Mouse (Mus musculus): ENCODE data around the gene Pdx1. TPM values are rescaled to one million over a fixed set of nuclear protein-coding genes. Genes with fewer than 3 reads are reported as not detected.

Gene Pdx1
- polyA plus RNA-seq, 1 experiment = 0.32 TPM

GRCm38 (mm10) chr5:147319653-147320052, 49.9 kb downstream of the Pdx1 start:
- TF ChIP-seq CTCF (IDR thresholded peaks at IDR 0.05; ENCODE audit: extremely low read depth, insufficient read length, insufficient replicate concordance, low read depth, low read length) (no peak), POLR2A (IDR thresholded peaks at IDR 0.05; ENCODE audit: low read depth, low read length) (no peak)
- Histone ChIP-seq H3K36me3 (ENCODE audit: control insufficient read depth, insufficient read depth, low read length) (no peaks in the 10 kb centered on the region), H3K27ac (ENCODE audit: insufficient read depth, low read depth, low read length) (no peak overlapping the region), H3K4me3 (ENCODE audit: low read depth, low read length) (no peak overlapping the region), H3K27me3 (ENCODE audit: control insufficient read depth, insufficient read depth, low read length) (no peaks in the 10 kb centered on the region; the same call in 1 of the 2 replicates), H3K4me1 (ENCODE audit: control insufficient read depth, insufficient read depth, insufficient read length, low read length) (peaks cover 8% of the 10 kb centered on the region)

- H3K4me3 ChIP-seq (ENCODE audit: low read depth, low read length) = no peak within 1 kb of the TSS
- WGBS = 58% methylated on average over 8 of the region's 8 CpGs
Observed at GRCm38 (mm10) chr5:147322183-147322582, 52.4 kb downstream of the Pdx1 start, which contains the start of gene Urad. Gene Urad, minus strand, starts transcription at chr5:147322440.

GRCm38 (mm10) chr5:147323237-147323917, 53.6 kb downstream of the Pdx1 start:
- Histone ChIP-seq H3K36me3 (ENCODE audit: control insufficient read depth, insufficient read depth, low read length) (no peaks in the 10 kb centered on the region), H3K27me3 (ENCODE audit: control insufficient read depth, insufficient read depth, low read length) (no peaks in the 10 kb centered on the region), H3K4me1 (ENCODE audit: control insufficient read depth, insufficient read depth, insufficient read length, low read length) (no peaks in the 10 kb centered on the region), H3K27ac (ENCODE audit: insufficient read depth, low read depth, low read length) (no peak overlapping the region), H3K4me3 (ENCODE audit: low read depth, low read length) (no peak overlapping the region)
- WGBS = 5% methylated on average over 17 of the region's 17 CpGs
- TF ChIP-seq CTCF (IDR thresholded peaks at IDR 0.05; ENCODE audit: extremely low read depth, insufficient read length, insufficient replicate concordance, low read depth, low read length) (peak; percentile 85; the same call in 1 of the 2 replicates), POLR2A (IDR thresholded peaks at IDR 0.05; ENCODE audit: low read depth, low read length) (no peak)

More at GRCm38 (mm10) chr5:147322183-147322582, 52.4 kb downstream of the Pdx1 start, which contains the start of gene Urad:
- peaks cover 5% of the 10 kb centered on the region; the same call in 1 of the 2 replicates for H3K4me1 ChIP-seq (ENCODE audit: control insufficient read depth, insufficient read depth, insufficient read length, low read length)
- H3K27me3 ChIP-seq (ENCODE audit: control insufficient read depth, insufficient read depth, low read length) = no peaks in the 10 kb centered on the region; the same call in 1 of the 2 replicates
- no peaks in the 10 kb centered on the region for H3K36me3 ChIP-seq (ENCODE audit: control insufficient read depth, insufficient read depth, low read length)
- no peak within 1 kb of the TSS for H3K27ac ChIP-seq (ENCODE audit: insufficient read depth, low read depth, low read length)
- TF ChIP-seq CTCF (IDR thresholded peaks at IDR 0.05; ENCODE audit: extremely low read depth, insufficient read length, insufficient replicate concordance, low read depth, low read length) (no peak), POLR2A (IDR thresholded peaks at IDR 0.05; ENCODE audit: low read depth, low read length) (no peak)

Other genes starting within 250 kb of the Pdx1 start
- 24.6 and 44.9 TPM in 2 replicates for gene Lnx2, start 193.4 kb upstream of the Pdx1 start, polyA plus RNA-seq (2012; rRNA removed)
- 17.2 and 33.0 TPM in 2 replicates for gene Polr1d, start 192.9 kb upstream of the Pdx1 start, polyA plus RNA-seq (2012; rRNA removed)
- gene Gsx1, start 81.3 kb upstream of the Pdx1 start, polyA plus RNA-seq (2012; rRNA removed) = not detected in 2 replicates
- 116 and 344 TPM in 2 replicates for gene Cdx2, start 37.3 kb downstream of the Pdx1 start, polyA plus RNA-seq (2012; rRNA removed)
- gene Urad, start 52.5 kb downstream of the Pdx1 start, polyA plus RNA-seq (2012; rRNA removed) = 3.1 and 4.7 TPM in 2 replicates
- gene Flt3, start 130.5 kb downstream of the Pdx1 start, polyA plus RNA-seq (2012; rRNA removed) = 0.32 and 0.53 TPM in 2 replicates
- gene Pan3, start 160.2 kb downstream of the Pdx1 start, polyA plus RNA-seq (2012; rRNA removed) = 5.3 and 18.1 TPM in 2 replicates

All from small intestine, adult 2 months (tissue).